8 mouse cellular contexts compared by ENCODE assay signal in genomic region chr9:41736234-41736859, GRCm38 (mm10).
DNase-seq lines count a peak whose midpoint lies in the region; ATAC-seq and TF ChIP-seq lines count a peak whose summit lies in the region.

No protein-coding gene starts in this region.

- H3K4me3 ChIP-seq in heart, embryonic 10.5 days: peak overlapping the region; percentile 54
- H3K4me3 ChIP-seq in ES-Bruce4 (ENCODE audit: low read depth, low read length): peak overlapping the region; percentile 10; the same call in 1 of the 2 replicates
- peak overlapping the region; percentile 36 for H3K4me3 ChIP-seq in embryonic facial prominence, embryonic 15.5 days (replicated peaks)
- peak overlapping the region; percentile 29 for H3K4me3 ChIP-seq in intestine, embryonic 15.5 days (replicated peaks)
- peak overlapping the region; percentile 36 for H3K4me3 ChIP-seq in midbrain, embryonic 16.5 days (ENCODE audit: low read depth, low read length)

- no peak for DNase-seq in heart, embryonic 10.5 days (ENCODE audit: low spot score)
- no peak for DNase-seq in heart, adult 9 months (ENCODE audit: low spot score in 2 of 2)
- DNase-seq in T-cell, adult 2 months (ENCODE audit: low spot score): no peak
- DNase-seq in thymus, postnatal 25 days: no peak

- TF ChIP-seq EP300 in ES-Bruce4 (IDR thresholded peaks at IDR 0.05; ENCODE audit: insufficient read depth, low read depth, low read length): 0 out of 2 replicates have a peak, but pooled peaks have one; percentile 12

- peak overlapping the region; percentile 90 for H3K27ac ChIP-seq in heart, embryonic 10.5 days
- no peak overlapping the region for H3K27ac ChIP-seq in ES-Bruce4 (ENCODE audit: insufficient read depth, low read length)
- H3K27ac ChIP-seq in embryonic facial prominence, embryonic 15.5 days (replicated peaks): peak overlapping the region; percentile 91
- H3K27ac ChIP-seq in intestine, embryonic 15.5 days: peak overlapping the region; percentile 48
- peak overlapping the region; percentile 95 for H3K27ac ChIP-seq in midbrain, embryonic 16.5 days (ENCODE audit: low read length)

- H3K27me3 ChIP-seq in heart, embryonic 10.5 days (ENCODE audit: insufficient read depth, poor library complexity, severe bottlenecking): no peaks in the 10 kb centered on the region
- no peaks in the 10 kb centered on the region for H3K27me3 ChIP-seq in ES-Bruce4 (ENCODE audit: control insufficient read depth, insufficient read depth, low read length, poor library complexity, severe bottlenecking)
- no peaks in the 10 kb centered on the region for H3K27me3 ChIP-seq in embryonic facial prominence, embryonic 15.5 days
- no peaks in the 10 kb centered on the region for H3K27me3 ChIP-seq in intestine, embryonic 15.5 days (replicated peaks)
- no peaks in the 10 kb centered on the region for H3K27me3 ChIP-seq in midbrain, embryonic 16.5 days (ENCODE audit: control insufficient read depth, insufficient read depth, low read depth, low read length)

- ATAC-seq in embryonic facial prominence, embryonic 15.5 days (ENCODE audit: insufficient number of reproducible peaks, low FRiP score, low TSS enrichment, low read depth): peak; percentile 43; the same call in 1 of the 2 replicates
- ATAC-seq in intestine, embryonic 15.5 days: peak; percentile 44
- ATAC-seq in midbrain, embryonic 16.5 days: peak; percentile 72

- WGBS in heart, embryonic 10.5 days: 2% methylated on average over 16 of the region's 16 CpGs
- WGBS in embryonic facial prominence, embryonic 15.5 days: under 1% methylated on average over 16 of the region's 16 CpGs
- WGBS in intestine, embryonic 15.5 days: 3% methylated on average over 16 of the region's 16 CpGs
- under 1% methylated on average over 16 of the region's 16 CpGs for WGBS in midbrain, embryonic 16.5 days

- H3K9me3 ChIP-seq in heart, embryonic 10.5 days: no peaks in the 10 kb centered on the region
- H3K9me3 ChIP-seq in ES-Bruce4 (replicated peaks; ENCODE audit: control insufficient read depth, insufficient read depth, low read length, poor library complexity, severe bottlenecking): no peaks in the 10 kb centered on the region
- no peaks in the 10 kb centered on the region for H3K9me3 ChIP-seq in embryonic facial prominence, embryonic 15.5 days (replicated peaks)
- no peaks in the 10 kb centered on the region for H3K9me3 ChIP-seq in intestine, embryonic 15.5 days
- no peaks in the 10 kb centered on the region for H3K9me3 ChIP-seq in midbrain, embryonic 16.5 days (replicated peaks; ENCODE audit: control insufficient read depth, low read length, poor library complexity, severe bottlenecking)

- no peak for TF ChIP-seq POLR2A in ES-Bruce4 (IDR thresholded peaks at IDR 0.05; ENCODE audit: insufficient read depth, low read length)

- peak overlapping the region; percentile 63 for H3K4me2 ChIP-seq in embryonic facial prominence, embryonic 15.5 days (replicated peaks)
- H3K4me2 ChIP-seq in intestine, embryonic 15.5 days (replicated peaks): peak overlapping the region; percentile 65
- peak overlapping the region; percentile 59 for H3K4me2 ChIP-seq in midbrain, embryonic 16.5 days (ENCODE audit: low read length)

- no peak for TF ChIP-seq CTCF in ES-Bruce4 (IDR thresholded peaks at IDR 0.05; ENCODE audit: low read depth, low read length)

- H3K9ac ChIP-seq in ES-Bruce4 (ENCODE audit: low read depth, poor library complexity, severe bottlenecking): no peak overlapping the region
- H3K9ac ChIP-seq in embryonic facial prominence, embryonic 15.5 days: 0 out of 2 replicates have a peak overlapping the region, but pooled peaks have one; percentile 3
- H3K9ac ChIP-seq in intestine, embryonic 15.5 days: peak overlapping the region; percentile 19; the same call in 1 of the 2 replicates
- H3K9ac ChIP-seq in midbrain, embryonic 16.5 days (ENCODE audit: low read depth, low read length): peak overlapping the region; percentile 66

- no peaks in the 10 kb centered on the region for H3K36me3 ChIP-seq in heart, embryonic 10.5 days
- H3K36me3 ChIP-seq in ES-Bruce4 (ENCODE audit: control insufficient read depth, insufficient read depth, low read length, poor library complexity, severe bottlenecking): no peaks in the 10 kb centered on the region
- no peaks in the 10 kb centered on the region for H3K36me3 ChIP-seq in embryonic facial prominence, embryonic 15.5 days
- H3K36me3 ChIP-seq in intestine, embryonic 15.5 days: no peaks in the 10 kb centered on the region
- no peaks in the 10 kb centered on the region for H3K36me3 ChIP-seq in midbrain, embryonic 16.5 days (ENCODE audit: control insufficient read depth, insufficient read depth, low read length)

- peaks cover 13% of the 10 kb centered on the region for H3K4me1 ChIP-seq in heart, embryonic 10.5 days
- H3K4me1 ChIP-seq in ES-Bruce4 (ENCODE audit: control insufficient read depth, insufficient read depth, low read length): peaks cover 5% of the 10 kb centered on the region
- H3K4me1 ChIP-seq in embryonic facial prominence, embryonic 15.5 days: peaks cover 25% of the 10 kb centered on the region
- peaks cover 9% of the 10 kb centered on the region for H3K4me1 ChIP-seq in intestine, embryonic 15.5 days (replicated peaks)
- peaks cover 18% of the 10 kb centered on the region; the same call in 1 of the 2 replicates for H3K4me1 ChIP-seq in midbrain, embryonic 16.5 days (ENCODE audit: control insufficient read depth, insufficient read depth, low read length)
